Mouse (Mus musculus) common myeloid progenitor, adult 5-6 weeks (primary cell): ENCODE data around the gene Bco1. TPM values are rescaled to one million over a fixed set of nuclear protein-coding genes. Genes with fewer than 3 reads are reported as not detected.
A peak's percentile ranks its signal among the peaks of the same experiment; 100 is the strongest.

Experiments used
- ATAC-seq: replicated peaks from 2 replicates; pipeline ENCODE4 v1.8.0; 2016; ENCODE audit warnings: low read depth, mild to moderate bottlenecking, moderate TSS enrichment, inconsistent platforms; ENCODE audit not compliant: poor library complexity, severe bottlenecking
- total RNA-seq: library from RNA; stranded (forward); fragments of 200-1000, 187-1606 nt; gene quantifications from 2 replicates; pipeline ENCODE4 v1.2.3, GENCODE M21; 2017

Gene Bco1
- total RNA-seq, 1 experiment from 2014 or later: 1.3 TPM

GRCm38 (mm10) chr8:117136351-117136750 lies 40.7 kb downstream of the Bco1 start:
- ATAC-seq: no peak

GRCm38 (mm10) chr8:117136763-117137162 lies 41.1 kb downstream of the Bco1 start:
- ATAC-seq: no peak

GRCm38 (mm10) chr8:117137357-117137756 lies 41.7 kb downstream of the Bco1 start:
- no peak for ATAC-seq

GRCm38 (mm10) chr8:117148520-117148919 lies 52.9 kb downstream of the Bco1 start:
- no peak for ATAC-seq

GRCm38 (mm10) chr8:117156149-117156548 lies 60.5 kb downstream of the Bco1 start:
- no peak for ATAC-seq

- 0 out of 2 replicates have a peak, but pooled peaks have one; percentile 13 for ATAC-seq
Observed at GRCm38 (mm10) chr8:117156866-117157768, 61.5 kb downstream of the Bco1 start.

GRCm38 (mm10) chr8:117157769-117158091 lies 62.1 kb downstream of the Bco1 start:
- peak; percentile 91 for ATAC-seq

- ATAC-seq: peak; percentile 33
Observed at GRCm38 (mm10) chr8:117158135-117158761, 62.6 kb downstream of the Bco1 start, which contains the start of gene Gan. TSS of gene Gan (plus strand) at chr8:117158135.

- ATAC-seq: no peak
Observed at GRCm38 (mm10) chr8:117159031-117159430, 63.4 kb downstream of the Bco1 start.

GRCm38 (mm10) chr8:117164912-117165311 lies 69.3 kb downstream of the Bco1 start:
- ATAC-seq: no peak

- ATAC-seq: no peak
Observed at GRCm38 (mm10) chr8:117165542-117165941, 69.9 kb downstream of the Bco1 start.

GRCm38 (mm10) chr8:117166515-117166914 lies 70.9 kb downstream of the Bco1 start:
- no peak for ATAC-seq

- no peak for ATAC-seq
Observed at GRCm38 (mm10) chr8:117167243-117167883, 71.7 kb downstream of the Bco1 start.

- no peak for ATAC-seq
Observed at GRCm38 (mm10) chr8:117168378-117168777, 72.7 kb downstream of the Bco1 start.

GRCm38 (mm10) chr8:117171826-117172225 lies 76.2 kb downstream of the Bco1 start:
- peak; percentile 41; the same call in 1 of the 2 replicates for ATAC-seq

- ATAC-seq: peak; percentile 63
Observed at GRCm38 (mm10) chr8:117172904-117173303, 77.2 kb downstream of the Bco1 start.

- no peak for ATAC-seq
Observed at GRCm38 (mm10) chr8:117173690-117174089, 78.0 kb downstream of the Bco1 start.

GRCm38 (mm10) chr8:117174536-117174935 lies 78.9 kb downstream of the Bco1 start:
- no peak for ATAC-seq

- no peak for ATAC-seq
Observed at GRCm38 (mm10) chr8:117176308-117176707, 80.7 kb downstream of the Bco1 start.

- ATAC-seq: no peak
Observed at GRCm38 (mm10) chr8:117177236-117177635, 81.6 kb downstream of the Bco1 start.

- ATAC-seq: no peak
Observed at GRCm38 (mm10) chr8:117178039-117178438, 82.4 kb downstream of the Bco1 start.
